Mouse (Mus musculus) neural tube, embryonic 11.5 days (tissue): ENCODE results near the gene 4931429L15Rik. TPM values are rescaled to one million over a fixed set of nuclear protein-coding genes. Genes with fewer than 3 reads are reported as not detected.

ENCODE experiments used
- ATAC-seq: fragments of 200-750 bp; cut with Nextera tagmentation; 2 replicates; pipeline ENCODE4 v1.8.0; 2017; ENCODE audit warnings: moderate number of reproducible peaks, mild to moderate bottlenecking, moderate TSS enrichment, moderate library complexity; ENCODE audit not compliant: insufficient read depth, low FRiP score, low TSS enrichment
- DNase-seq: peaks from one replicate; pipeline ENCODE4 v3.0.0-alpha.2; 2015; ENCODE audit warnings: low spot score
- H3K27ac ChIP-seq: fragments of 300-500 bp; sonication (generic); 2 replicates; pipeline ENCODE4 v1.5.1; 2014; ENCODE audit warnings: low read depth, mild to moderate bottlenecking, low read length
- H3K27me3 ChIP-seq: fragments of 300-500 bp; sonication (generic); 2 replicates; pipeline ENCODE4 v1.6.1; 2014; ENCODE audit warnings: mild to moderate bottlenecking, low read length, mixed read lengths; ENCODE audit not compliant: control insufficient read depth, insufficient read depth
- H3K36me3 ChIP-seq: fragments of 300-500 bp; sonication (generic); 2 replicates; pipeline ENCODE4 v1.6.1; 2014; ENCODE audit warnings: mild to moderate bottlenecking, low read length, moderate library complexity, mixed read lengths; ENCODE audit not compliant: control insufficient read depth, insufficient read depth
- H3K4me1 ChIP-seq: fragments of 300-500 bp; sonication (generic); 2 replicates; pipeline ENCODE4 v1.6.1; 2014; ENCODE audit warnings: low read length, mixed read lengths; ENCODE audit not compliant: control insufficient read depth, insufficient read depth
- H3K4me2 ChIP-seq: fragments of 300-500 bp; sonication (generic); 2 replicates; pipeline ENCODE4 v1.6.1; 2014; ENCODE audit warnings: low read depth, mild to moderate bottlenecking, moderate library complexity
- H3K4me3 ChIP-seq: fragments of 300-500 bp; sonication (generic); 2 replicates; pipeline ENCODE4 v1.5.1; 2014; ENCODE audit warnings: low read depth, low read length
- H3K9ac ChIP-seq: fragments of 300-500 bp; sonication (generic); 2 replicates; pipeline ENCODE4 v1.6.1; 2014; ENCODE audit warnings: mild to moderate bottlenecking, low read length
- H3K9me3 ChIP-seq: fragments of 300-500 bp; sonication (generic); 2 replicates; pipeline ENCODE4 v1.6.1; 2016; ENCODE audit warnings: low read length; ENCODE audit not compliant: control insufficient read depth
- WGBS: fragments of 180-500 bp; shearing (Covaris S2); extraction: QIAGEN DNeasy Blood & Tissue Kit; methylation state at CpG from one replicate; pipeline ENCODE4 v1.1.7; 2014; 5-methylcytosine and 5-hydroxymethylcytosine counted together
- polyA plus RNA-seq: library from polyadenylated mRNA; unstranded; fragments of >200 nt; fragmentation: Nextera tagmentation; extraction: Ambion mirVana; gene quantifications from 2 replicates; pipeline ENCODE4 v1.2.1, GENCODE M21; 2014

Gene 4931429L15Rik
- polyA plus RNA-seq, 1 experiment from 2014 or later = not detected

DNA sequence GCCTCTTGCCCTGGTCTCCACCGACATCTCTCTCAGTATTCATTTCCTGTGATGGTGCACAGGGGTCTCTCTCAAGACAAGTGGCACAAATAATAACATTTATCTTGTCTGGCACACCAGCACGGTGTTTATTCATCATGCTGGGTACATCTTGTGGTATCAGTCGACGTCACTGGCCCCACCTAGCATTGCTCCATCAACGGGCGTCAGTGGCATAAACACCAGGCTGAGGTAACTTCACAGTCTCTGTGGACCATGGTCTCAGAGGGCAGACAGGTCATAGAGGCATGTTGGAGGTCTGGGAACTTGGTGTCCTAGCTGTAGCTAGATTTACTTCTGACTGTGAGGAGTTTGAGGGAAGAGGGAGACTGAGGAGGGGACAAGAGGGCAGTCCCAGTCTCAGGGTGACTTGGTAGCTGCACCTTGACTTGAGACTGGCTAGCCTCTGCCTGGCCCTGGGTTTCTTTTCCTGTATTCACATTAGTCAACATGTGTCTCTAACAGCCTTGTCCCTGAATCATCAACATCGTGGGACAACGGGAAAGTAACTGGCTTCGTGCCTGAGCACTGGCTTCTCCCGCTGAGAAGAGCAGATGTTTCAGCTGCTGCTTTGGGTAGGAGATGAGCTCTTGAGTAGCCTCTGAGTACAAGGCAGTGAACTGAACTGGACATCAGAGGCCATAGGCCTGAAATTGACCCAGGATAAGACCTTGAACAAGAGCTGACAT is 63.0 kb downstream of the 4931429L15Rik start:
- Histone ChIP-seq H3K9me3 (no peaks in the 10 kb centered on the region), H3K27ac (no peak overlapping the region), H3K4me2 (no peak overlapping the region), H3K27me3 (no peaks in the 10 kb centered on the region), H3K4me1 (no peaks in the 10 kb centered on the region), H3K36me3 (no peaks in the 10 kb centered on the region), H3K9ac (no peak overlapping the region), H3K4me3 (no peak overlapping the region)
- DNase-seq = no peak
- no peak for ATAC-seq
- 92% methylated on average over 10 of the region's 10 CpGs for WGBS

- Histone ChIP-seq H3K4me1 (no peaks in the 10 kb centered on the region), H3K27ac (no peak overlapping the region), H3K36me3 (no peaks in the 10 kb centered on the region), H3K4me2 (no peak overlapping the region), H3K4me3 (no peak overlapping the region), H3K9me3 (no peaks in the 10 kb centered on the region), H3K27me3 (no peaks in the 10 kb centered on the region), H3K9ac (no peak overlapping the region)
- DNase-seq (no peak), ATAC-seq (no peak)
- 91% methylated on average over 7 of the region's 7 CpGs for WGBS
These were observed 63.6 kb downstream of the 4931429L15Rik start for GRCm38 (mm10) chr9:46256177-46256576.

Other genes starting within 250 kb of the 4931429L15Rik start
- 1.4 and 2.1 TPM in 2 replicates for gene Apoa1, start 91.4 kb downstream of the 4931429L15Rik start, polyA plus RNA-seq
- gene Apoc3, start 84.3 kb downstream of the 4931429L15Rik start, polyA plus RNA-seq = not detected in 2 replicates
- not detected in 2 replicates for gene Apoa4, start 79.3 kb downstream of the 4931429L15Rik start, polyA plus RNA-seq
- gene Apoa5, start 51.4 kb downstream of the 4931429L15Rik start, polyA plus RNA-seq = not detected in 2 replicates
- 60.3 and 67.6 TPM in 2 replicates for gene Zpr1, start 46.9 kb downstream of the 4931429L15Rik start, polyA plus RNA-seq
- 26.4 and 28.5 TPM in 2 replicates for gene Bud13, start 37.0 kb downstream of the 4931429L15Rik start, polyA plus RNA-seq